Mouse (Mus musculus): Measurements from ENCODE around the gene Usp13.

Usp13 gene

GRCm38 (mm10) chr3:32817357-32818326, at the start of gene Usp13:
Gene Usp13, plus strand, starts transcription at chr3:32817546.
- in situ Hi-C loops (cut with MboI; ENCODE audit: low sequenced_read_pairs) = no loop called here

GRCm38 (mm10) chr3:32770781-32771180, 46.6 kb upstream of the Usp13 start:
- in situ Hi-C loops (cut with MboI; ENCODE audit: low sequenced_read_pairs) = no loop called here

- in situ Hi-C loops (cut with MboI; ENCODE audit: low sequenced_read_pairs) = no loop called here
Measured at GRCm38 (mm10) chr3:32817001-32817356, 367 bp upstream of the Usp13 start.

- in situ Hi-C loops (cut with MboI; ENCODE audit: low sequenced_read_pairs) = no loop called here
Measured at GRCm38 (mm10) chr3:32818327-32818900, 1.1 kb downstream of the Usp13 start.

- in situ Hi-C loops (cut with MboI; ENCODE audit: low sequenced_read_pairs) = no loop called here
Measured at GRCm38 (mm10) chr3:32822620-32823019, 5.3 kb downstream of the Usp13 start.

- in situ Hi-C loops (cut with MboI; ENCODE audit: low sequenced_read_pairs) = no loop called here
Measured at GRCm38 (mm10) chr3:32824923-32825322, 7.6 kb downstream of the Usp13 start.

GRCm38 (mm10) chr3:32825964-32826479, 8.7 kb downstream of the Usp13 start:
- in situ Hi-C loops (cut with MboI; ENCODE audit: low sequenced_read_pairs) = no loop called here

GRCm38 (mm10) chr3:32826701-32827100, 9.4 kb downstream of the Usp13 start:
- in situ Hi-C loops (cut with MboI; ENCODE audit: low sequenced_read_pairs) = no loop called here

- in situ Hi-C loops (cut with MboI; ENCODE audit: low sequenced_read_pairs) = no loop called here
Measured at GRCm38 (mm10) chr3:32833871-32834270, 16.5 kb downstream of the Usp13 start.

- in situ Hi-C loops (cut with MboI; ENCODE audit: low sequenced_read_pairs) = no loop called here
Measured at GRCm38 (mm10) chr3:32837847-32838246, 20.5 kb downstream of the Usp13 start.

GRCm38 (mm10) chr3:32856362-32857107, 39.2 kb downstream of the Usp13 start:
- in situ Hi-C loops (cut with MboI; ENCODE audit: low sequenced_read_pairs) = no loop called here

- in situ Hi-C loops (cut with MboI; ENCODE audit: low sequenced_read_pairs) = no loop called here
Measured at GRCm38 (mm10) chr3:32871081-32871480, 53.7 kb downstream of the Usp13 start.

- in situ Hi-C loops (cut with MboI; ENCODE audit: low sequenced_read_pairs) = no loop called here
Measured at GRCm38 (mm10) chr3:32886386-32886785, 69.0 kb downstream of the Usp13 start.

GRCm38 (mm10) chr3:32888886-32889285, 71.5 kb downstream of the Usp13 start:
- in situ Hi-C loops (cut with MboI; ENCODE audit: low sequenced_read_pairs) = no loop called here

GRCm38 (mm10) chr3:32890174-32890573, 72.8 kb downstream of the Usp13 start:
- in situ Hi-C loops (cut with MboI; ENCODE audit: low sequenced_read_pairs) = no loop called here

GRCm38 (mm10) chr3:32903462-32903861, 86.1 kb downstream of the Usp13 start:
- in situ Hi-C loops (cut with MboI; ENCODE audit: low sequenced_read_pairs) = no loop called here

GRCm38 (mm10) chr3:32904599-32904998, 87.3 kb downstream of the Usp13 start:
- in situ Hi-C loops (cut with MboI; ENCODE audit: low sequenced_read_pairs) = no loop called here

- in situ Hi-C loops (cut with MboI; ENCODE audit: low sequenced_read_pairs) = no loop called here
Measured at GRCm38 (mm10) chr3:32905850-32906779, 88.8 kb downstream of the Usp13 start.

- in situ Hi-C loops (cut with MboI; ENCODE audit: low sequenced_read_pairs) = no loop called here
Measured at GRCm38 (mm10) chr3:32908400-32908799, 91.1 kb downstream of the Usp13 start.

- in situ Hi-C loops (cut with MboI; ENCODE audit: low sequenced_read_pairs) = no loop called here
Measured at GRCm38 (mm10) chr3:32910071-32910551, 92.8 kb downstream of the Usp13 start.
